Mouse (Mus musculus): Measurements from ENCODE around the gene Brms1.

GRCm38 (mm10) chr19:5058801-5059771 lies 17.9 kb downstream of the Brms1 start:
- TF ChIP-seq EP300 (IDR thresholded peaks at IDR 0.05; ENCODE audit: low read depth): no peak
- no peak for TF ChIP-seq CTCF (IDR thresholded peaks at IDR 0.05; ENCODE audit: low read depth)

Measured in heart, postnatal 0 days (tissue).